Mouse (Mus musculus): ENCODE measurements around the gene Gm10778.

- no peak for TF ChIP-seq POLR2A (IDR thresholded peaks at IDR 0.05; ENCODE audit: low read depth, low read length)
- TF ChIP-seq CTCF (IDR thresholded peaks at IDR 0.05; ENCODE audit: extremely low read depth, insufficient read depth, insufficient read length, insufficient replicate concordance), result no peak
These were observed 3.5 kb upstream of the Gm10778 start for GRCm38 (mm10) chr10:81645391-81645790.
